Mouse (Mus musculus) kidney, adult 10 weeks (tissue): Measurements from ENCODE around the gene Tor1a. TPM values are rescaled to one million over a fixed set of nuclear protein-coding genes. Genes with fewer than 3 reads are reported as not detected.

Experiments
- polyA plus RNA-seq: library from polyadenylated mRNA; stranded (reverse); fragments of 350-450 nt; fragmentation: Illumina TruSeq; extraction: RNeasy Lipid Tissue Mini Kit (QIAGEN cat#74804); gene quantifications from one replicate; pipeline ENCODE4 v1.2.3, GENCODE M21; 2014; ENCODE audit warnings: low read depth, low replicate concordance

Gene Tor1a
- 12.2 TPM for polyA plus RNA-seq

DNA sequence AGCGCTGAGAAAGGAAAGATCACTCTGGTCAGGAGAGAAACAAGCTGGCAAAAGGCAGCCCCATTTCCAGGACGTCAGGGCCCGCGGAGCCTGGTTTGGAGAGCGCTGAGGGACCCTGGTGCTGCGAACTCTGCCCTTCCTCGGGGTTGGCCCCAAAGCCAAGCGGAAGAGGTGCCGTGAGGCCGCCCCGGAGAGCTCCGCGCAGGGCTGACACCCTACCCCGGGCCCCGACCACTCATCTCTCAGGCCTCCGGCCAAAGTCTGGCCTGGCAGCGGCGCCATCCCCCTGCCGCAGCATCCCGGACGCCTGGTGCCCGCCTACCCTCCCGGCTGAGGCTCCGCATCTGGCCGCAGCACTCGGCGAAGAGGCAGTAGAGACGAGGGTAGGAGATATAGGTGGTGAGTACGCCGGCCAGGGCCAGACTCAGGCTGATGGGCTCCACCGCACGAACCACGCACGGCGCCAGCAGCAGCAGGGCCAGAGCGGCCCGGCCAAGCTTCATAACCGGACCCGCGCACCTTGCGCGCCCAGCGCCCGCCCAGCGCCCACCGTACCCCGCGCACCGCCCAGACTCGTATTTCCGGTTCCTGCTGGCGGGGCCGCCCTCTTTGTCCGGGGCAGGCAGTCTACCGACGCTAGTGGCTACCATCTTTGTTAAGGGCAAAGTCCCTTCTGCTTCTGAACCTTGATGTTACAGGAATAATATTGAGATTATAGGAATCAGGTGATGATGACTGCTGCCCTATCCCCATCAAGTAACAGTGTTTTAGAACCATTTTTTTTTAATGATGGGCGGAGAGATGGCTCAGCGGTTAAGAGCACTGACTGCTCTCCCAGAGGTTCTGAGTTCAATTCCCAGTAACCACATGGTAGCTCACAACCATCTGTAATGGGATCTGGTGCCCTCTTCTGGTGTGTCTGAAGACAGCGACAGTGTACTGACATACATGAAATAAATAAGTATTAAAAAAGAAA lies at the start of gene Tor1a:
Gene Tor1a, minus strand, starts transcription at position 582 of the 976 bp plus-strand sequence.

DNA sequence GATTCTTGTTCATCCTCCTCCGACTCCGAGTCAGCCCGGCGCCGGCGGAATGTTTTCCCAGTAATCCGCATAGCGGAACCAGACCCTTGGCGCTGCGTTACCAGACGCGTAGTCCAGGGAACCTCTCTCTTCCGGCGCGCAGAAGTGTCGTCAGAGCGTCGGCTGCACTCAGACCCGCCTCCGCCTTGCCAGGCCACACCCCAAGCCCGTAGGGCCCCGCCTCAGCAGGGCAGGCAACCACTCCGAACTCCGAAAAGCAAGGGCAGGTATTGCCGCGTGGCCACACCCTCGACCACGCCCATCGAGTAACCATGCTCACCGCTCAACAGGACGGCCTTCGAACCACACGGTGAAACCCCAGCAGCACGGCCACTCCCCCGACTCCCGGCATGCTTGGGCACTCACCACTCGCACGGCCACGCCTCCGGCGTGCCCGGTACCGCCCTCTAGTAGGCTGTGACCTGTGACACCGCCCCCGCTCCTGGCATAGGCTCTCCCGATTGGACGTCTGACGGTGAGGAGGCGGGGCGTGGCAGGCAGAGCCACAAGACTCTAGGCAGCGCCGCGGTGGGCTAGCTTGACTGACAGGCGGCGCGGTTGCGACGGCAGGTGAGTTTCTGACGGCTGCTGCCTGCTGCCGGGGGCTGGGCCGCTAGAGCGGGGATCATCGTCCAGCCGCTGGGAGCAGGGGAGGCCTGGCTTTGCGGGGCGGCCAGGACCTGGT lies 14.2 kb upstream of the Tor1a start, which contains the start of the genes BC005624 and Usp20:
Gene BC005624, minus strand, starts transcription at position 412 of the 724 bp plus-strand sequence.
Gene Usp20, plus strand, starts transcription at position 490 of the 724 bp plus-strand sequence.

DNA sequence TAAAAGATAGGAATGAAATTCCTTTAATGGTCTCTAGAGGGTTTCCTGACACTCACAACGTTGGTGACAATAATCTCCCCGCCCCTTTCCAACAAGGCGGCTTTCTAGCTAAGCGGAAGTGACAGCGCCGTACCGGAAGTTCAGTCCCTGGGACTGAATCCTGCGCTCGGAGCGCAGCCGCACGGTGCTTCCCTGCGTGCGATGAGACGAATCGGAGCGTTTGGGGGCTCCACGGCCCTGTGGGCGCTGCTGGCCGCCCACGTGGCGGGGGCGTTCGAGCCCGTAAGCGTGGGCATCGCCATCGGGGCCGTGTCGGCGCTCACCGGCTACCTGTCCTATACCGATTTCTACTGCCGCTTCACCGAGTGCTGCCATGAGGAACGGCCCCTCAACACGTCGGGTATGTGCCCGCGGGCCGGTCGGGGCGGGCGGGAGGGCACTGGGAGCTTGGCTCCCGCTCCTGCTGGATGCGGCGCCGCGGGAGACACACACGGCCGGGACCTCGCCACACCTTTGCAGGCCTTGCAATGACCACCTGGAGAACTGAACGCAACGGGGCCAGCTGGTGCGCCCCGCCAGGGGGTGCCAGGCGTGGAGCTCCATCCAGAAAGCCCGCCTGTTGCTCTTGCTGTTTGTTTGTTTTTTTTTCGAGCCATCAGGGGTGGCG lies 14.8 kb downstream of the Tor1a start, which contains the start of gene Tor1b:
Gene Tor1b, plus strand, starts transcription at position 136 of the 667 bp plus-strand sequence.

DNA sequence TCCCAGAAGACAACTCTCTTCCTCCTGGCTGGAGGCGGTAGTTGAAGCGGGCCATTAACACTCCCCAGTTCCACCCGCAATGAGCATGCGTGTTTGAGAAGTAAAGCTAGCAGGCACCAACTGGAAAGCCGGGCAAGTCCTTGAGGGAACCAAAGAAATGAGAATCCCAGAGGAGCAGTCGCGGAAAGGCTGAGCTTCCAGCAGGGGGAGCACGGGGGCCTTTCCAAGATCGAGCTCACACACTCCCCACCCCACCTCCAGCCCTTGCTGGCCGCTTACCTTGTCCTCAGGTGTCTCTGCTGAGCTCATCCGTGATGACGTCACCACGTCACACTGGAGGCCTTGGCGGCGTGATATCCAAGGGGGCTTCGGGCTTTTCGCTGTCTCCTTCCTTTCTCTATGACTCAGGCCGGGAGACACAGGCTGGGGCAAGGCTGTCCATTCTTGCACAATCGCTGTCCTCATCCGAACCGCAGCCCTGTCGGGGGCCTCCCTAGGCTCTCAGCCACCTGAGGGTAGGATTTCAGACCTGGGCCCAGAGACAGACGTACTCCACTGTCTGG lies 38.2 kb downstream of the Tor1a start, which contains the start of gene Ptges:
Gene Ptges, minus strand, starts transcription at position 381 of the 563 bp plus-strand sequence.

Other genes with a start within 250 kb of the Tor1a start
- gene 1700001O22Rik, start 164.3 kb downstream of the Tor1a start, polyA plus RNA-seq = not detected
- gene Ntmt1, start 160.1 kb downstream of the Tor1a start, polyA plus RNA-seq = not detected
- gene Asb6, start 137.6 kb downstream of the Tor1a start, polyA plus RNA-seq = not detected
- gene Prrx2, start 133.0 kb downstream of the Tor1a start, polyA plus RNA-seq = not detected
- gene Ptges, start 38.1 kb downstream of the Tor1a start, polyA plus RNA-seq = 11.4 TPM
- 14.4 TPM for gene Tor1b, start 15.0 kb downstream of the Tor1a start, polyA plus RNA-seq
- 15.4 TPM for gene BC005624, start 14.3 kb upstream of the Tor1a start, polyA plus RNA-seq
- gene Usp20, start 14.3 kb upstream of the Tor1a start, polyA plus RNA-seq = 1.4 TPM
- gene Fnbp1, start 174.1 kb upstream of the Tor1a start, polyA plus RNA-seq = 23.0 TPM
- gene Gpr107, start 184.4 kb upstream of the Tor1a start, polyA plus RNA-seq = 27.7 TPM